Mouse (Mus musculus): ENCODE results near the gene Nsmf. TPM values are rescaled to one million over a fixed set of nuclear protein-coding genes. Genes with fewer than 3 reads are reported as not detected.

The Nsmf gene
- 10 to 100 TPM in 1 of 2 experiments, 1 to 10 TPM in 1; 8.8 to 10.5 TPM for total RNA-seq (2021)
- long read RNA-seq, experiment 1, transcript Nsmf-201 (15 exons, 2,922 nt): major isoform, 5 of 10 reads
- long read RNA-seq, experiment 1, partial matches to known transcripts: 0 of 10 reads
- long read RNA-seq, experiment 1, other reads (novel, unspliced or antisense): 4 of 10 reads
- long read RNA-seq, experiment 2, partial matches to known transcripts: 2 of 7 reads
- long read RNA-seq, experiment 2, other reads (novel, unspliced or antisense): 3 of 7 reads

DNA sequence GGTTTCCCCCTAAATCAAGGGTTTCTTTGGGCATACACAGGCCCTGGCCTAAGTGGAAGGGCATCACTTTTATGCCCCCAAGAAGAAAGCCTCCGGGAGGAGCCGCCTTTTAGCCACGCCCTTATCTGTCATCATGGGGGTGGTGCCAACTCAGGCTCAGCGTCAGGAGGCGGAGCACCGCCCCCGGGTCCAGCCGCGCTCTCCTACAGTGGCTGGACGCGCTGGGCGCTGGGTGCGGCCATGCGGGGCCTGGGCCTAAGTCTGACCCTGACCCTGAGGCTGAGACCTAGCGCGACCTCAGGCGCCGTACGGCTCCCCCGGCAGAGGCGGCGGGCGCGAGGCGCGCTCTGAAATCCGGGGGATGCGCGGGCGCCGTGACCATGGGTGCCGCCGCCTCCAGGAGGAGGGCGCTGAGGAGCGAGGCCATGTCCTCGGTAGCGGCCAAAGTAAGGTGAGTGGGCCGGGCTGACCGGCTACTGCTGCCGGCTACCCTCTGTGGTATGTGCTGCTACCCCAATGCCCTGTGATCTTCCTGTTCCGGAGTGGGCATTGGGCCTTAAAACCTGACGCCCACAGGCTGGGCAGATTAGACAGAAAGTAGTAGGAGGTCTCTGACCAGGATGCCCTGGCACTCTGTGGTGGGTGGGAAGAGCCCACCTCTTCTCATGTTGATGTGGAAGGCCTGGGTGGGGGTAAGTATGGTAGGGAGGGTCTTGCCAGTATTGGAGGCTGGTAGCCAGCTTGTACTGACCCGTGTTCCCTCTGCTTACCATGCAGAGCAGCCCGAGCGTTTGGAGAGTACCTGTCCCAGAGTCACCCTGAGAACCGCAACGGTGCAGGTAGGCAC, at the start of gene Nsmf:
Gene Nsmf, plus strand, starts transcription at position 135 of the 847 bp plus-strand sequence.
- DNase-seq (ENCODE audit: low spot score): peak; percentile 88

GRCm38 (mm10) chr2:25006767-25007166, 47.4 kb upstream of the Nsmf start:
- no peak for DNase-seq (ENCODE audit: low spot score)

DNA sequence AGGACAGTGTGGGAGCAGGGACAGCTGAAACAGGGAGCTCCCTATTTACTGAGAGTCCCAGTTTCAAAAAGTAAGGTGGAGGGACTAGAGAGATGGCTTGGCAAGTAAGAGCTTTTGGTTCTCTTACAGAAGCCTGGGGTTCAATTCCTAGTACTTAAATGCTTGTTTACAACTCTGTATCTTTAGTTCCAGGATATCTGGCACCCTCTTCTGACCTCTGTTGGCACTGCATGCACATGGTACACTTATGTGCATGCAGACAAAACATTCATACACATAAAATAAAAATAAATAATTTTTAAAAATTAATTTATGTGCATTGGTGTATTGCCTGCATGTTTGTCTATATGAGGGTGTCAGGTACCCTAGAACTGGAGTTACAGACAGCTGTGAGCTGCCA, 45.9 kb upstream of the Nsmf start:
- no peak for DNase-seq (ENCODE audit: low spot score)

DNA sequence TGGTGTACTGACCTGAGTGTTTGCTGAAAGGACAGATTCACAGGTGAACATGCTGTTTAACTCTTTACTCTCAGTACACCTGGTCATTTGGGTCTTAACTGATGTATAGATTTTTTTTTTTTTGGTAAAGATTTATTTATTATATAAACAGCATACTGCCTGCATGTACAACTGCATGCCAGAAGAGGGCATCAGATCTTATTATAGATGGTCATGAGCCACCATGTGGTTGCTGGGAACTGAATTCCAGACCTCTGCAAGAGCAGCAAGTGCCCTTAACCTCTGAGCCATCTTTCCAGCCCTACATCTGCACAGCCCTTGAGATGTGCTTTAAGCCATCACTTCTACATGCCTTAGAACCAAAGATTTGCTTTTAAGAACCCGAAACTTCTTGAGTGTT, 31.5 kb upstream of the Nsmf start:
- no peak for DNase-seq (ENCODE audit: low spot score)

- no peak for DNase-seq (ENCODE audit: low spot score)
Observed at GRCm38 (mm10) chr2:25025109-25025508, 29.0 kb upstream of the Nsmf start.

DNA sequence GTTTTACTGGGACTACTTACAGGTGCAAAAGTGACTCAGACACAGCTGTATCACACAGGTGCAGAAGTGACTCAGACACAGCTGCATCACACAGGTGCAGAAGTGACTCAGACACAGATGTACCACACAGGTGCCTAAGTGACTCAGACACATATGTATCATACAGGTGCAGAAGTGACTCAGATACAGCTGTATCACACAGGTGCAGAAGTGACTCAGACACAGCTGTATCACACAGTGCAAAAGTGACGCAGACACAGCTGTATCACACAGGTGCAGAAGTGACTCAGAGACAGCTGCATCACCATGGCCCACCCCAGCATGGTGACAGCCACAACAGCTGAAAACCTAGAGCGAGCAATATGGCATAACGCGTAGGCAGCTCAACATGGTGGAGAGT, 19.2 kb upstream of the Nsmf start:
- no peak for DNase-seq (ENCODE audit: low spot score)

- DNase-seq (ENCODE audit: low spot score): no peak
Observed at GRCm38 (mm10) chr2:25040089-25040488, 14.1 kb upstream of the Nsmf start.

DNA sequence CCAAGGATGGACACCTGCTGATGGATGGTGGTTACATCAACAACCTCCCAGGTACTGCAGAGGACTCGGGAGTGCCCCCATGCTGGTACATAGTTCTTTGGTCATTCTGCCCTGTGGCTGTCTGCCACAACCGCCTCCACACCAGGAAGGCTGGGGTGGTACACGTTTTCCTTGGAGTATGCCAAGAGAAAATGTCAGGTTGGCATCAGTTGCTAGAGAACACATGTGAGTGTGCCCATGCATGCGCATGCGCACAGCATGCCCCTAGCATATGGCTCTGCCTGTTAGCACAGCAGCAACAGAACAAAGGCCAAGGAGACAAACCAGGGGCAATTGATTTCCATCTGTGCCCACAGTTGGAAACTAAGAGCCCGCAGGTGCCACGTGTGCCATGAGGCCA, 3.2 kb upstream of the Nsmf start:
- no peak for DNase-seq (ENCODE audit: low spot score)

- DNase-seq (ENCODE audit: low spot score): no peak
Observed at GRCm38 (mm10) chr2:25051450-25051849, 2.7 kb upstream of the Nsmf start.

DNA sequence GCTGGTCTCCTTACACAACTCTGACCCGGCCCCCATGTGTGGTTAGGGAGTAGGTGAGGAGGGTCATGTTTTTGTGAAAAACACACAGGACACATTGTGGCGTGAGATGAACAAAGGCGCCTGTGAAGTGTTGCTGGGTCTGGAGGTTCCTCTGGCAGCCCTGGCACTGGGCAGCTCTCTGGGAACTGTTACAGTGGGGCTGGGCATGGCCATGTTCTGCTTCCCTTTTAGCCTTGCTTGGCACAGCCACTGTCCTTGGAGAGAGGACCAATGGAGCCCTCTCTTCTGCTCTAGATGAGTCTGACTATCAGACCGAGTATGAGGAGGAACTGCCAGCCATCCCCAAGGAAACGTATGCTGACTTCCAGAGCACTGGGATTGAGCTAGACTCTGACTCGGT, 1.1 kb upstream of the Nsmf start:
- DNase-seq (ENCODE audit: low spot score): no peak

DNA sequence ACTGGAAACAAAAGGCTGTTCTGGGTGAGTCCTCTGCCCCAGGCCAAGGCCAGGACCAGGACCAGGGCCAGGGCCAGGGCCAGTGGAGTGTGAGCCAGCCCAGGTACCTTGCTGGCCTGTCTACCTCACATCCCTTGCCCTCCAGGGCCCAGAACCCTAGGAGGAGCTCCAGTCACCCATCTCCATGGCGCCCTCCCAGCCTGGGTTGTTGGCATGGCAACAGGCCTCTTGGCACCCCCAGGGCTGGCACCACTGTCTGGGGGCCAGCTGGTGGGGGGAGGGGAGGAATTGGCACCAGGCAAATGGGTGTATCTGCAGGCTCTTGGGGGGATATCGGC, 882 bp downstream of the Nsmf start:
- no peak for DNase-seq (ENCODE audit: low spot score)

DNA sequence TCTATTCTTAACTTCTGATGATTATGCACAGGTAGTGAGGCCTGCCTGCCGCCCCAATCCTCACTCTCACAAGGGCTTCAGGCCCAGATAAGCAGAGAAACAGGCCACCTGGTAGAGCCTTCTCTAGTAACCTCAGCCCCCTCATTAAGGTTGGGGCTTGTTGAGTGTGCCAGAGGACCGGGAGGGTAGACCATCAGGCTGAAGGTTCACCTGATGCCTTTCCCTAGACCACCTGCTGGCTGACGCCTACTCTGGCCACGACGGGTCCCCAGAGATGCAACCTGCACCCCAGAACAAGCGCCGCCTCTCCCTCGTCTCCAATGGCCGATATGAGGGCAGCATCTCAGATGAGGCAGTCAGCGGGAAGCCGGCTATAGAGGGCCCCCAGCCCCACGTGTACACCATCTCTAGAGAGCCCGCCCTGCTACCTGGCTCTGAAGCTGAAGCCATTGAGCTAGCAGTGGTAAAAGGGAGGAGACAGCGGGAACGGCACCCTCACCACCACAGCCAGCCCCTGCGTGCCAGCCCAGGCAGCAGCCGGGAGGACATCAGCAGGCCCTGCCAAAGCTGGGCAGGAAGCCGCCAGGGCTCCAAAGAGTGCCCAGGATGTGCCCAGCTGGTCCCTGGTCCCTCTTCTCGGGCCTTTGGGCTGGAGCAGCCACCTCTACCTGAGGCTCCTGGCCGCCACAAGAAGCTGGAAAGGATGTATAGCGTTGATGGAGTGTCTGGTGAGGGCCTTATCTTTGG, 1.4 kb downstream of the Nsmf start:
- no peak for DNase-seq (ENCODE audit: low spot score)

DNA sequence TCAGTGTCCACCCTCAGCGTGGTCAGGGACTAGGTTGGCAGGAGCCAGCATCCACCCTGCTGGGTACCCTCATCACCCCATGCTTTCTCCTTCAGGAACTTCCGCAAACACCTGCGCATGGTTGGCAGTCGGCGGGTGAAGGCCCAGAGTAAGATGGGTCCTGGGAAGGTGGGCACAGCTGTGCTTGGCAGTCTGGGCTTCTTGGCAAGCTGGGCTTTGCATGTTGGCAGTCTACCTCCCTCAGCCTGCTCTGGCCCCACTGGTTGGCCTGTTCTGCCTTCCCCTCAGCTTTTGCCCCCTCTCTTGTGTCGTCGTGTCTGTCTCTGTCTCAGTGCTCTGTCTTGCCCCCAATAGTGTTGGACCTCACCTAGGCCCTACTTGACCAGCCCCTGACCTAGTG, 4.8 kb downstream of the Nsmf start:
- DNase-seq (ENCODE audit: low spot score): no peak

DNA sequence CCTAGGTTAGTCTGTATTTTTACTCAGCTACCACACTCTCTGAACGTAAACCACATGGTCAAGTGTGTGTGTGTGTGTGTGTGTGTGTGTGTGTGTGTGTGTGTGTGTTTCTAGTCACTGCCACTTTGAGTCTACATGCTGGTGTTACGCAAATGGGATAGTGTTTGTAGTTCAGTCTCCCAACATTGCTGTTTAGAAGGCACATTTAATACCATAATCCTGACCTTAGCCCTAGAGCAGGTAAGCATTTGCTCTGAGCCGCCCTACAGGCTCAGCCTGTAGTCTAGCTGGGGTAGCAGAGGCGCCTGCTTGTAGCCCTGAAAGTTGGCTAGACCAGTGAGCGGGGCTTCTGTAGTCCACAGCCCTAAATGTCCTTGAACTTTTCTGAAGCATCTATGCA, 9.4 kb downstream of the Nsmf start:
- no peak for DNase-seq (ENCODE audit: low spot score)

DNA sequence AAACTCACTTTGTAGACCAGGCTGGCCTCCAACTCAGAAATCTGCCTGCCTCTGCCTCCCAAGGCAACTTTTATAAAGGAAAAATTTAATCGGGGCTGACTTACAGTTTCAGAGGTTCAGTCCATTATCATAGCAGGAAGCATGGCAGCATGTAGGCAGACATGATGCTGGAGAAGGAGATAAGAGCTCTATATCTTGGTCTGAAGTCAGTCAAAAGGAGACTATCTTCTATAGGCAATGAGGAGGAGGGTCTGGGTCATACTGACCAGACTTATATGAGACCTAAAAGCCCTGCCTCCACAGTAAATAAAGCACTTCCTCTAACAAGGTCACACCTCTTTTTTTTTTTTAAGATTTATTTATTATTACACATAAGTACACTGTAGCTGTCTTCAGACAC, 10.1 kb downstream of the Nsmf start:
- DNase-seq (ENCODE audit: low spot score): no peak

DNA sequence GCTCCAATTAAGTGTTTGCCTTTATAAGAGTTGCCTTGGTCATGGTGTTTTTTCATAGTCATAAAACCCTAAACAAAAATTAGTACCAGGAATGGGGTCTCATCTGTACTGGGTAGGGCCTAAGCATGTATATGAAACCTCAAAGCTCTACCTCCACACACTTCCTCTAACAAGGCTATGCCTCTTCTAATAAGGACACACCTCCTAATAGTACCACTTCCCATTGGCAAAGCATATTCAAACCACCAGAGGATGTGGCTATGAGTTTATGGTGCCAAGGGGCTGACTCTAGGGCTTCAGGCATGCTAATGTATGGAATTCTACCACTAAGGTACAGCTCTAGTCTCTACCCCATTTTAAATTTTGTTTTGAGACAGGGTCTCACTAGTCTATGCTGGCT, 11.4 kb downstream of the Nsmf start:
- DNase-seq (ENCODE audit: low spot score): no peak

DNA sequence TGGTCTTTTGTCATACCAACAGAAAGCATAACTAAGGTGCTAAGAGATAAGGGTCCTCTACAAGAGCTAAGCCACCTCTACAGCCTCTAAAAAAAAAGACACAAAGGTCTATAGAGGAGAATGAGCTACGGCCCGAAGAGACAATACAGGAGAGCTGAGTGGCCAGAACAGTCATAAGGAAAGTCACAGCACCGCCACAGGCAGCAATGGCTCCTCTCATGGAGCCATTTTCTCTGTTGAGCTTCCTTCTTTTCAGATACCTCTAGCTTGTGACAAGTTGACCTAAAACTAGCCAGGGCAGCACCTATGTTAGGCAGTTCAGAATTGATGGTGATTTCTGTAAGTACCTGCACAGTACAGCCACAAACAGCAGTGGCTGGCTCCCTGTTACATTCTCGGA, 12.4 kb downstream of the Nsmf start:
- no peak for DNase-seq (ENCODE audit: low spot score)

DNA sequence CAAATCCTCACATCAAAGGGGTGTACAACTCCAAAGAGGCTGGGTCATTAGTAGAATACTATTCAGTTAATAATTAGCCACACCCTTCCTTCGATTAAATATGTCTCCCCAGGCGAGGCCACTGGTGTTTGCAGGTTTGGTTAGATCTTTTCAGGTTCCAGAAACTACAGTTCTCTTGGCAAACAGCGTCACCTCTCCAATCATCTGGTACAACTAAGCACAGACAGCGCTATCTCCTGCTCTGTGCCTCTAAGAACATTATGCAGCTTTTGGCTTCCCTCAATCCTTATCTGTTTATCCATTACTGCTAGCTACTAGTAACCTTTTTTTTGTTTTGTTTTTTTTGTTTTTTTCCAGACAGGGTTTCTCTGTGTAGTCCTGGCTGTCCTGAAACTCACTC, 15.4 kb downstream of the Nsmf start:
- DNase-seq (ENCODE audit: low spot score): no peak

GRCm38 (mm10) chr2:25072398-25072797, 18.2 kb downstream of the Nsmf start:
- no peak for DNase-seq (ENCODE audit: low spot score)

- DNase-seq (ENCODE audit: low spot score): peak; percentile 27
Observed at GRCm38 (mm10) chr2:25075506-25075905, 21.4 kb downstream of the Nsmf start.

GRCm38 (mm10) chr2:25078967-25079366, 24.8 kb downstream of the Nsmf start:
- DNase-seq (ENCODE audit: low spot score): no peak

DNA sequence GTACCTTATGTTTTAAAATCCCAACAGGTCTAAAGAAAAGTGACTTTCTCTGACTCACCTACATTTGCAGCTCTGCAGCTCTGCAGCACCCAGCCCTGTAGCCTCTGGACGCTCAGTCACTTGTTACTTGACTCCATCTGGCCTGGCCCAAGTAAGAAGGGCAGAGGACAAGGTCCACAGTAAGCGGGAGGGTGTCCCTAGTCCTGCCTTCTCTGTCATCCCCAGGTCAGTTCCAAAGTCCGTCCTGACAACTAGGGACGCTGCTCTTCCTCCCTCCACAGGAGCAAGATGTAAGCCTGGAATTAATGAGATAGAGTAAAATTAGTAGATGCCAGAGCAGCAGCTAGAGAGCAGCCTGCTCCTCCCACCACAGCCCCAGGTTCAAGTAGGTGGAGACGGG, 25.9 kb downstream of the Nsmf start, which contains the start of gene Entpd8:
Gene Entpd8, plus strand, starts transcription at position 229 of the 400 bp plus-strand sequence.
- DNase-seq (ENCODE audit: low spot score): no peak
